Mouse (Mus musculus): ENCODE results near the gene Fam71f2. TPM values are rescaled to one million over a fixed set of nuclear protein-coding genes. Genes with fewer than 3 reads are reported as not detected.

Gene Fam71f2
- polyA plus RNA-seq, 1 experiment from 2014 or later = 0.61 TPM

GRCm38 (mm10) chr6:29287481-29287880 lies 8.1 kb downstream of the Fam71f2 start:
- no peak overlapping the region for H3K4me2 ChIP-seq (ENCODE audit: low read depth, low read length)
- no peaks in the 10 kb centered on the region for H3K36me3 ChIP-seq (ENCODE audit: control insufficient read depth, insufficient read depth, low read length)
- no peak overlapping the region for H3K4me3 ChIP-seq (ENCODE audit: low read depth, low read length)
- no peaks in the 10 kb centered on the region for H3K27me3 ChIP-seq (replicated peaks; ENCODE audit: control insufficient read depth, insufficient read depth, low read length)
- WGBS = 43% methylated on average over 6 of the region's 6 CpGs
- ATAC-seq (ENCODE audit: low read depth) = no peak
- no peaks in the 10 kb centered on the region for H3K9me3 ChIP-seq (ENCODE audit: control insufficient read depth, low read length)
- no peak overlapping the region for H3K9ac ChIP-seq (ENCODE audit: low read depth, low read length)
- no peaks in the 10 kb centered on the region for H3K4me1 ChIP-seq (ENCODE audit: control insufficient read depth, insufficient read depth, low read length)
- DNase-seq (ENCODE audit: low spot score) = no peak
- no peak overlapping the region for H3K27ac ChIP-seq (replicated peaks; ENCODE audit: low read depth, low read length)

- Histone ChIP-seq H3K36me3 (ENCODE audit: control insufficient read depth, insufficient read depth, low read length) (no peaks in the 10 kb centered on the region), H3K27me3 (replicated peaks; ENCODE audit: control insufficient read depth, insufficient read depth, low read length) (no peaks in the 10 kb centered on the region), H3K9me3 (ENCODE audit: control insufficient read depth, low read length) (no peaks in the 10 kb centered on the region), H3K4me3 (ENCODE audit: low read depth, low read length) (no peak overlapping the region), H3K4me1 (ENCODE audit: control insufficient read depth, insufficient read depth, low read length) (no peaks in the 10 kb centered on the region), H3K27ac (replicated peaks; ENCODE audit: low read depth, low read length) (no peak overlapping the region), H3K4me2 (ENCODE audit: low read depth, low read length) (no peak overlapping the region), H3K9ac (ENCODE audit: low read depth, low read length) (no peak overlapping the region)
- ATAC-seq (ENCODE audit: low read depth) = no peak
- DNase-seq (ENCODE audit: low spot score) = no peak
- 73% methylated on average over 5 of the region's 5 CpGs for WGBS
Measured at GRCm38 (mm10) chr6:29287944-29288343, 8.6 kb downstream of the Fam71f2 start.

DNA sequence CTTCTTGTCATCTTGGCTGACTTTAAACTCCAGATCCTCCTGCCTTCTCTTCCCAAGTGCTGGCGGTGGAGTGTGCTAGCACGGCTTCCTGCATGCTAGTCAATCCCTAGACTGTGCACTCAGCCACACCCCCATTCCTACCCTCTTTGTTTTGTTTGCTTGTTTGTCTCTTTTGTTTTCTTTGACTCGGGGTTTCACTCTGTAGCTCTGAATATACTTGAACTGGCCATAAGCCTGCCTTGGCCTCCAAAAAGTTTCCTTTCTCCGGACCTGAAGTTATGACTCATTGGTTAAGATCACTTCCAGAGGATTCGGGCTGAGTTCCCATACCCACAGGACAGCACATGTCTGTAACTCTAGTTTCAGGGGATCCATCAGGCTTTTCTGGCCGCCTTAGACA lies 9.3 kb downstream of the Fam71f2 start:
- Histone ChIP-seq H3K36me3 (ENCODE audit: control insufficient read depth, insufficient read depth, low read length) (no peaks in the 10 kb centered on the region), H3K9ac (ENCODE audit: low read depth, low read length) (no peak overlapping the region), H3K4me3 (ENCODE audit: low read depth, low read length) (no peak overlapping the region), H3K9me3 (ENCODE audit: control insufficient read depth, low read length) (no peaks in the 10 kb centered on the region), H3K4me1 (ENCODE audit: control insufficient read depth, insufficient read depth, low read length) (no peaks in the 10 kb centered on the region), H3K27ac (replicated peaks; ENCODE audit: low read depth, low read length) (no peak overlapping the region), H3K4me2 (ENCODE audit: low read depth, low read length) (no peak overlapping the region), H3K27me3 (replicated peaks; ENCODE audit: control insufficient read depth, insufficient read depth, low read length) (no peaks in the 10 kb centered on the region)
- no peak for DNase-seq (ENCODE audit: low spot score)
- 64% methylated on average over 6 of the region's 6 CpGs for WGBS
- ATAC-seq (ENCODE audit: low read depth) = no peak

DNA sequence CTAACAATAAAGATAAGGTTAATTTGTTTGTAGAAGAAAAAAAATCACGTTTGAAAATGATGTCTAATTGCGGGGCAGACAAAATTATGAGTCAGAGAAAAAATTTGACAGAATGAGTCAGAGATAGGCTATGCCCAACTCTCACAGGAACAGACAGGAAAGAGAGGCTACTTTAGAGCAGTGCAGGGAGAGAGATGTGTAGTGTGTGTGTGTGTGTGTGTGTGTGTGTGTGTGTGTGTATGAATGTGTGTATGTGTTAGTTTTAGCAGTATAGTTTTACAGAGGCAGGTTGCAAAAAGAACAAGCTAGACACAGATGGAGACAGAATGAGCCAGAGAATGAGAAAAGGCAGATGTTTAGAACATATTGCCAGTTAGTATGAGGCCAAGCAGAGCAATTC lies 19.7 kb downstream of the Fam71f2 start:
- no peak for ATAC-seq (ENCODE audit: low read depth)
- H3K27me3 ChIP-seq (replicated peaks; ENCODE audit: control insufficient read depth, insufficient read depth, low read length) = no peaks in the 10 kb centered on the region
- 58% methylated on average over 2 of the region's 2 CpGs for WGBS

DNA sequence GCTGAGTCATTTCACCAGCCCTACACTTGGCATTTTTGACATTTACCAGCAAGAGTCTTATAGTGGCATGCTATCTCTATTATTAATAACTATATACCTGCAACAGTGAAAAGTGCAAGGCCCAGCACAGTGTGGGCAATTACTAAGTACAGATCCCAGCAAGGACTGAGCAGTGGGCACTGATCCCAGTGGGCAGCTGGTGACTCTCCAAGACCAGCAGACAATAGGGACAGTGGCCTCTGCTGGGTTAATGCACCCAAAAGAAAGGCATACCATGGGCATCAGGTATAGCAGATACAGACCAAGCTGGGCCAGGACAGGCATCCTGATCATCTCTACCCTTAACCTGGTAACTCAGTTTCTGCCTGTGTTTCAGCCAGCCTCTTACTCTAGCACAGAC lies 23.9 kb downstream of the Fam71f2 start:
- no peaks in the 10 kb centered on the region for H3K4me1 ChIP-seq (ENCODE audit: control insufficient read depth, insufficient read depth, low read length)
- DNase-seq (ENCODE audit: low spot score) = no peak
- no peak for ATAC-seq (ENCODE audit: low read depth)

More for the DNA sequence above, 19.7 kb downstream of the Fam71f2 start:
- H3K27ac ChIP-seq (replicated peaks; ENCODE audit: low read depth, low read length) = no peak overlapping the region
- no peaks in the 10 kb centered on the region for H3K36me3 ChIP-seq (ENCODE audit: control insufficient read depth, insufficient read depth, low read length)
- no peak for DNase-seq (ENCODE audit: low spot score)
- no peak overlapping the region for H3K4me2 ChIP-seq (ENCODE audit: low read depth, low read length)
- H3K4me1 ChIP-seq (ENCODE audit: control insufficient read depth, insufficient read depth, low read length) = no peaks in the 10 kb centered on the region
- no peak overlapping the region for H3K9ac ChIP-seq (ENCODE audit: low read depth, low read length)
- H3K9me3 ChIP-seq (ENCODE audit: control insufficient read depth, low read length) = peaks cover 6% of the 10 kb centered on the region
- no peak overlapping the region for H3K4me3 ChIP-seq (ENCODE audit: low read depth, low read length)

DNA sequence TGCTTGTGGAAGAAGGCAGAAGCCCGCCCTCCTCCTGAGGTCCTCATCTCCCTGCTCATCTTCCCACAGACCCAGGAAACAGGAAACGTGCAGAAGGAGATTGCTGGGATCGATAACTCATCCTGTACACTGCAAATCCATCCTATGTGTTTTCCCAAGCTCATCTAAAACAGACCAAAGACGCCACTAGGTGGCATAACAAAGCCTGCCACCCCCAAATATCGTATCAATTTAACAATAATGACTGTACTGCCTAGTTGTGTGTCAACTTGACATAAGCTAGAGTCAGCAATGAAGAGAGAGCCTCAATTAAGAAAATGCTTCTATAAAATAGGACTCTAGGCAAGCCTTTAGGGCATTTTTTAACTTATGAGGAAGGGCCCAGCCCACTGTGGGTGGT lies 24.3 kb downstream of the Fam71f2 start:
- Histone ChIP-seq H3K9ac (ENCODE audit: low read depth, low read length) (no peak overlapping the region), H3K9me3 (ENCODE audit: control insufficient read depth, low read length) (peaks cover 6% of the 10 kb centered on the region), H3K4me3 (ENCODE audit: low read depth, low read length) (no peak overlapping the region), H3K27ac (replicated peaks; ENCODE audit: low read depth, low read length) (no peak overlapping the region), H3K27me3 (replicated peaks; ENCODE audit: control insufficient read depth, insufficient read depth, low read length) (no peaks in the 10 kb centered on the region), H3K4me2 (ENCODE audit: low read depth, low read length) (no peak overlapping the region), H3K36me3 (ENCODE audit: control insufficient read depth, insufficient read depth, low read length) (no peaks in the 10 kb centered on the region), H3K4me1 (ENCODE audit: control insufficient read depth, insufficient read depth, low read length) (no peaks in the 10 kb centered on the region)
- DNase-seq (ENCODE audit: low spot score) (no peak), ATAC-seq (ENCODE audit: low read depth) (no peak)
- 43% methylated on average over 5 of the region's 5 CpGs for WGBS

More for the DNA sequence above, 23.9 kb downstream of the Fam71f2 start:
- Histone ChIP-seq H3K4me2 (ENCODE audit: low read depth, low read length) (no peak overlapping the region), H3K36me3 (ENCODE audit: control insufficient read depth, insufficient read depth, low read length) (no peaks in the 10 kb centered on the region), H3K9ac (ENCODE audit: low read depth, low read length) (no peak overlapping the region), H3K27ac (replicated peaks; ENCODE audit: low read depth, low read length) (no peak overlapping the region), H3K4me3 (ENCODE audit: low read depth, low read length) (no peak overlapping the region), H3K27me3 (replicated peaks; ENCODE audit: control insufficient read depth, insufficient read depth, low read length) (no peaks in the 10 kb centered on the region), H3K9me3 (ENCODE audit: control insufficient read depth, low read length) (peaks cover 6% of the 10 kb centered on the region)

GRCm38 (mm10) chr6:29305462-29305861 lies 26.1 kb downstream of the Fam71f2 start:
- no peak for ATAC-seq (ENCODE audit: low read depth)
- WGBS = 90% methylated on average over 4 of the region's 4 CpGs

DNA sequence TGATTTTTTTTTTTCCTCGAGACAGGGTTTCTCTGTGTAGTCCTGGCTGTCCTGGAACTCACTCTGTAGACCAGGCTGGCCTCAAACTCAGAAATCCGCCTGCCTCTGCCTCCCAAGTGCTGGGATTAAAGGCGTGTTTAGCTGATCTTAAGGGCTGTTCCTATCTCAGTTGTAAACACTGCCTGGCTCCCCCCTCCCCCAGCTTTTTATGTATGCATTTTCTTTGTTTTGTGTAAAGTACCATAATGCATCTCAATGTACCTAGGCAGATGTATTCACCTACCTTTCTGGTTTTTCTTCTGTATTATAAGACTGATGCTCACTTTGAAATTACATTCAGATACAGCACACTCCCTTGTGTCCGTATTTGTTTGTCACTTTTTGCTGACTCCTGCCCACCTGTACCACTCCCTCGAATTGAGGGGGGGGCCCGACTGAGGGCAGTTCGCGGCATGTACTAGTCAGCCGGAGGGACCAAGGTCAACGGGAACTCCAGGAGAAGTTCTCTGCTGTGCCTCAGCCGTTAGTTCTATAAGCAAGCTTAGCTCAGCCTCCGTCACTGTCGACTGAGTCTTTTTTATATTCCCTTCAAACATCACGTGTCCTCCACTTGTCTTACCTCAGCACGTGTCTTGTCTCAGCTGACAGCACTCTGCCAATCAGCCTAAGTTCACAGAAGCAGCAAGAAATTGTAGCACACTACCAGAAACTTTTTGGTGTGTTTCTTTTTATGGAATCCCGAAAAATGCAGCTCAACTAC lies 29.6 kb downstream of the Fam71f2 start:
- H3K4me2 ChIP-seq (ENCODE audit: low read depth, low read length) = no peak overlapping the region
- H3K4me1 ChIP-seq (ENCODE audit: control insufficient read depth, insufficient read depth, low read length) = no peaks in the 10 kb centered on the region
- H3K9me3 ChIP-seq (ENCODE audit: control insufficient read depth, low read length) = no peaks in the 10 kb centered on the region
- no peak overlapping the region for H3K9ac ChIP-seq (ENCODE audit: low read depth, low read length)
- ATAC-seq (ENCODE audit: low read depth) (no peak), DNase-seq (ENCODE audit: low spot score) (no peak)
- no peaks in the 10 kb centered on the region for H3K27me3 ChIP-seq (replicated peaks; ENCODE audit: control insufficient read depth, insufficient read depth, low read length)
- H3K27ac ChIP-seq (replicated peaks; ENCODE audit: low read depth, low read length) = no peak overlapping the region
- H3K4me3 ChIP-seq (ENCODE audit: low read depth, low read length) = no peak overlapping the region
- WGBS = 92% methylated on average over 16 of the region's 16 CpGs
- H3K36me3 ChIP-seq (ENCODE audit: control insufficient read depth, insufficient read depth, low read length) = no peaks in the 10 kb centered on the region

More at GRCm38 (mm10) chr6:29305462-29305861, 26.1 kb downstream of the Fam71f2 start:
- no peaks in the 10 kb centered on the region for H3K4me1 ChIP-seq (ENCODE audit: control insufficient read depth, insufficient read depth, low read length)
- H3K4me3 ChIP-seq (ENCODE audit: low read depth, low read length) = no peak overlapping the region
- H3K27me3 ChIP-seq (replicated peaks; ENCODE audit: control insufficient read depth, insufficient read depth, low read length) = no peaks in the 10 kb centered on the region
- no peak overlapping the region for H3K27ac ChIP-seq (replicated peaks; ENCODE audit: low read depth, low read length)
- H3K36me3 ChIP-seq (ENCODE audit: control insufficient read depth, insufficient read depth, low read length) = no peaks in the 10 kb centered on the region
- DNase-seq (ENCODE audit: low spot score) = no peak
- no peaks in the 10 kb centered on the region for H3K9me3 ChIP-seq (ENCODE audit: control insufficient read depth, low read length)
- no peak overlapping the region for H3K9ac ChIP-seq (ENCODE audit: low read depth, low read length)
- no peak overlapping the region for H3K4me2 ChIP-seq (ENCODE audit: low read depth, low read length)

- ATAC-seq (ENCODE audit: low read depth) (no peak), DNase-seq (ENCODE audit: low spot score) (no peak)
- WGBS = 60% methylated on average over 14 of the region's 14 CpGs
- Histone ChIP-seq H3K9ac (ENCODE audit: low read depth, low read length) (no peak overlapping the region), H3K36me3 (ENCODE audit: control insufficient read depth, insufficient read depth, low read length) (no peaks in the 10 kb centered on the region), H3K27me3 (replicated peaks; ENCODE audit: control insufficient read depth, insufficient read depth, low read length) (no peaks in the 10 kb centered on the region), H3K4me1 (ENCODE audit: control insufficient read depth, insufficient read depth, low read length) (no peaks in the 10 kb centered on the region), H3K4me2 (ENCODE audit: low read depth, low read length) (no peak overlapping the region), H3K9me3 (ENCODE audit: control insufficient read depth, low read length) (no peaks in the 10 kb centered on the region), H3K27ac (replicated peaks; ENCODE audit: low read depth, low read length) (no peak overlapping the region), H3K4me3 (ENCODE audit: low read depth, low read length) (no peak overlapping the region)
Measured at GRCm38 (mm10) chr6:29313690-29314202, 34.4 kb downstream of the Fam71f2 start.

Data from embryonic facial prominence, embryonic 14.5 days (tissue).